Mouse (Mus musculus): ENCODE results near the gene Cdk5rap2. TPM values are rescaled to one million over a fixed set of nuclear protein-coding genes. Genes with fewer than 3 reads are reported as not detected.

The Cdk5rap2 gene
- total RNA-seq (2021), result 10 to 100 TPM in 1 of 2 experiments, 1 to 10 TPM in 1; 8.0 to 11.9 TPM

DNA sequence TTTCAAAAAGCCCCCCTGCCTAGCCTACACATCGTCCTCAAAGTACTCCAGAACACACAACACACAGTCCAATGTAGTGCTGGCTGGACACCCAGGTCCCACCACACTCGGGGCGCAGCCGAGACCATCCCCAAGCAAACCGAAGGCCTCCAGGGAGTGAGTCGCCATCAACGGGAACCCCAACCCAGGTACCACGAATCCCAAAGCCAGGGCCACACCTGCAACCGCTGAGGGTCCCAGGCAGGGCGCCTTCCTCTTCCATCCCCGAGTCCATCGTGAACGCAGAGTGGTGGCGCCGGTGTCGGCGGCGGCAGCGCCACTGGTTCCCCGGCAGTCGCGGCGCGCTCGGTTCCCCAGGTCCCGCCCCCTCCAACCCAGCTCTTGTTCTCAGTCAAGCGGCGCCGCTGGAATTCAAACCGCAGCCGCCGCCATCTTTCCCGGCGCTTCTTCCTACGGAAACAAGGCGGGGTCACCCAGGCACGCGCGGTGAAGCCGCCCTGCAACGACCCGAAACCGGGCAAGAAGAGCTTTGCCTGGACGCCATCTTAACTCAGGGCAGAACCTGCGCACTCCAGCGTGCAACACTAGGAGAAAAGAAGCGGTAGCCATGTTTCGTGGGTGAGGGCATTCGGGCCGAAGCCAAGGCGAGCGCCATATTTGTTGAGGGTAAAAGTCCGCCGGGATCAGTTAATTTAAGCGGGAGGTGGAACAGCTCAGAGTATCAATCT is at the start of gene Cdk5rap2:
Gene Cdk5rap2 (minus strand): TSS at position 450 of the 728 bp plus-strand sequence.
- intact Hi-C loops (cut with DNase I), result loop anchor here (2.0 kb wide), 1 partner anchor 125 kb away; the partner anchor contains the start of gene Megf9
- peak; percentile 97 to 98 for DNase-seq

- intact Hi-C loops (cut with DNase I), result loop anchor here (5.0 kb wide), 1 partner anchor 85 kb away; no protein-coding TSS in a partner anchor
- DNase-seq, result no peak
Observed at GRCm38 (mm10) chr4:70452161-70452560, 41.9 kb upstream of the Cdk5rap2 start.

DNA sequence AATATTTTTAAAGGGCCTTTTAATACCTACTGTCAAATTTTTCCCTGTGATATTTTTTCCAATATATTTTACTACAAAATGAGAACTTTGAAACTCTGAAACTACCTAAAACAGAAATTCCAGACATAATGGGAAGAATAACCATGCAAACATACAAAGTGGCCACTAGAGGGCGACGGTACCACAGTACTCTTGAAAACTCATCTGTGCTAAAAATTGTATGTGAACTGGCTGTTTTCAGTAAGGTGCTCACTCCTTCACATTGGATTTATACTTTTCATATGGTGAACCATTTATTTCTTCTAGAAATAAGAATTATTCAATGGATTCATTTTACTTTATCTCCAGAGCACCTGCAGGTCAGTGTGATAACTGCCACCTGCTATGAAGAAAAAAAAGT is 41.5 kb upstream of the Cdk5rap2 start:
- peak; percentile 44 to 52 for DNase-seq
- intact Hi-C loops (cut with DNase I), result loop anchor here (1.0 to 5.0 kb wide), 3 partner anchors 86 to 150 kb away; no protein-coding TSS in a partner anchor

GRCm38 (mm10) chr4:70449668-70450067 is 39.4 kb upstream of the Cdk5rap2 start:
- intact Hi-C loops (cut with DNase I), result loop anchor here (5.0 kb wide), 1 partner anchor 88 kb away; no protein-coding TSS in a partner anchor
- DNase-seq, result no peak

GRCm38 (mm10) chr4:70446774-70447173 is 36.5 kb upstream of the Cdk5rap2 start:
- DNase-seq, result no peak
- intact Hi-C loops (cut with DNase I), result no loop called here

DNA sequence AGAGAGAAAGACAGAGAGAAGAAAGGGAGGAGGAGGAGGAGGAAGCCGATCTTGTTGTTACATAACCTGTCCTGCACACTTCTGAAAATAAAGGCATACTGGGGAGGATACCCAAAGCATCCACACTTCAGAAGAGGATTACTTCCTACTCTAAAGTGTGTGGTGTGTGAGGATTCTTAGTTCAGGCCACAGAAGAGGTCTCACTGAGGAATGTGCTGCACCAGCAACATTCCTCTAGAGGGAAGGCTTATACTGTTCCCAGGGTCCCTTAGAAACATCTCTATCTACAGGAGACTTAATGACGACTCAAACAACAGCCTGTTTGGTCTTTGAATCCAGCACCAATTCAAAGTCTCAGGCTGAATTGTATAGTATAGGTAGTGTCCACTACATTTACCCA is 10.0 kb upstream of the Cdk5rap2 start:
- intact Hi-C loops (cut with DNase I), result no loop called here
- DNase-seq, result no peak

GRCm38 (mm10) chr4:70412126-70412525 is 1.9 kb upstream of the Cdk5rap2 start:
- intact Hi-C loops (cut with DNase I), result no loop called here
- DNase-seq, result peak; percentile 18 to 32

- no peak for DNase-seq
- intact Hi-C loops (cut with DNase I), result no loop called here
Observed at GRCm38 (mm10) chr4:70409456-70409855, 787 bp downstream of the Cdk5rap2 start.

- DNase-seq, result peak; percentile 36 to 45
- intact Hi-C loops (cut with DNase I), result no loop called here
Observed at GRCm38 (mm10) chr4:70402109-70402819, 8.0 kb downstream of the Cdk5rap2 start.

- DNase-seq, result no peak
- intact Hi-C loops (cut with DNase I), result no loop called here
Observed at GRCm38 (mm10) chr4:70399476-70399875, 10.8 kb downstream of the Cdk5rap2 start.

DNA sequence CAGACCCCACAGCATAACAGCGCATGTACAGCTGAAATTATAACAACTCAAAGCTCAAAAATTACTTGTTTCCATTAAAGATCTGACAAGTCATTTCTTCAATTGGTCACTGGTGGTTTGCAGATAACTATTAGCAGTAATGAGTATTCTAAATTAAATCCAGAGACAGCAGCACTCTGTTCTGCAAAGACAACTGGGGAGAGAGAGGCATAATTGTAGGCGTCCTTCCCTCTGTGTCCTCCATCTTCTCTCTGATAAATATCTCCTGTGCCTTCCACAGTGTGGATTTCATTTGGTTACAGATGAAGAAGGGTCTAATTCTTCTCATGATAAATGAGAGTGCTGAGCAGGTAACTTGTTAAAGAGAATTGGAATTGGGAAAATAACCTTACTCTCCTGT is 11.2 kb downstream of the Cdk5rap2 start:
- intact Hi-C loops (cut with DNase I), result no loop called here
- no peak for DNase-seq

DNA sequence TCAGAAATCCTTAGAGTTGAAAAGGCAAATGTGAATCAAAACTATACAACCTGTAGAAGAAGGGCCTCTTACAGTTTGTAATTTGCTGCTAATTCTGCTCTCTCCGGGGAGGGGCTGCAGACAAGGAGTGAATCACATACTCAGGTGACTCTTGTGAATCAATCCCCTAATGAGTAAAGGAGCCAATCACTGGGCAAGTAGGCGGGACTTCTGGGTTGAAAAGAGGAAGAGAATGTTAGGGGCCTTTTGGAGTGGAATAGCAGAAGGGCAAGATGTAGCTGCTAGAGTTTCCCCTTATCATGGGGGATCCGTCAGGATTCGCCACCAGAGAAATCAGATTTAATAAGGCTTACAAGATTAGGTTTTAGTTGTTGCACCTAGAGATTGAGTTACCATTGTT is 12.2 kb downstream of the Cdk5rap2 start:
- intact Hi-C loops (cut with DNase I), result no loop called here
- DNase-seq, result no peak

DNA sequence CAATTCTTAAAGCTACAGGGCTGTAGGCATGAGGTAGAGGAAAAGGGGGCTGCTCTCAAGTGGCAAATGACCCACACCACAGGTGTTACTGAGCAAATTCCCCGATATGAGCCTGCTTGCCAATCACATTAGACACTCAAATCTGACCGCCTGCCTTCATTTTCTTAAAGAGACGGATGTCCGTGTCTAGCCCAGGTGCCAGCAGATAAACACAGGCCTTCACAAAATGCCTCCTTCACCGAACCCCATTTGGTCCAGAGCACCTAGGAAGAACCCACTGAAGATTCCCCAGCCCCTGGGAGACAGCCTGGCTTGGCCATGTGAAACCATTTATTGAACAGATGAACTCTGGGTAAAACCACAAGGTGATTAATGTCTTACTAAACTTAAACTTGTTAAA is 13.5 kb downstream of the Cdk5rap2 start:
- no peak for DNase-seq
- intact Hi-C loops (cut with DNase I), result no loop called here

DNA sequence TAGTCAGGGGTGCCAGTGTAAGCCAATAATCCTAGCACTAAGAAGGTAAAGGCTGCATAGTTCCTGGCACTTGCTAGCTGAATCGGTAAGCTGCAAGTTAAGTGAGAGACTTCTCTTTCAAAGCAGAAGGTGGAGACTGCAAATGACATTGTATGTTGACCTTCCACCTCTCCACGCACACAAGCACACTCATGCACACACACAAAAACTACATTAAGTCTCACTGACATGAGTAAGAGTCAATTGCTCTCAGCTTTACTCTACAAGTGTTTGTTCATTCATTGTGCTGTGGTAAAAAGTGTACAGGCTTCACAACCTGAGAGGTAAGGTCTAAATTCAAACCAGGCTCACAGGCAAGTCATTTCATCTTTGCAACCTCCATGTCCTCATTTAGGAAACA is 15.5 kb downstream of the Cdk5rap2 start:
- intact Hi-C loops (cut with DNase I), result no loop called here
- no peak for DNase-seq

DNA sequence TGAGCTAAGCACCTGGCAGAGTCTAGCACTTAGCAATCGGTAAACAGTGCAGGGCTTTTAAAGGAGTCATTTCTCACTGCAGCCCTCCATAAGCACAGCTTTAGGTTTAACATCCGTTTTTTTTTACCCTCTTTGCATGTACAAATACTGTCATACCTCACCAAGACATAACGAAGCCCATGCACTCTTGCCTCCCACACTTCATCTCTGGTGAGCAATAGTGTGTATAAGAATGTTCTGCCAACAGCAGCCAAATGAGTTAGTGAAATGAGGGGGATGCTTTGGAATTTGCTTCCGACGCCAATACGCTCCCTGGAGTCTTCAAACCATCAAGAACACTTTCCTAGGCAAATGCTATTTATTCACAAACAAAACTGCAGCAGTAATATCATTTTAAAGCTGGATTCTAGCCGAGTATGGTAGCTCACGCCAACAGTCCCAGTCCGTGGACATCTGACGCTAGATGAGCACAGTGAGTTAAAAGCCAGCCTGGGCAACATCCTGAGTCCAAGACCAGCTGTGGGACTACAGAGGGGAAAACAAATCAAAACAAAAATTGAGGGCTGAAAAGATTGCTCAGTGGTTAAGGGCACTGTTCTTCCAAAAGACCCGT is 18.4 kb downstream of the Cdk5rap2 start:
- peak; percentile 51 to 67 for DNase-seq
- intact Hi-C loops (cut with DNase I), result no loop called here

DNA sequence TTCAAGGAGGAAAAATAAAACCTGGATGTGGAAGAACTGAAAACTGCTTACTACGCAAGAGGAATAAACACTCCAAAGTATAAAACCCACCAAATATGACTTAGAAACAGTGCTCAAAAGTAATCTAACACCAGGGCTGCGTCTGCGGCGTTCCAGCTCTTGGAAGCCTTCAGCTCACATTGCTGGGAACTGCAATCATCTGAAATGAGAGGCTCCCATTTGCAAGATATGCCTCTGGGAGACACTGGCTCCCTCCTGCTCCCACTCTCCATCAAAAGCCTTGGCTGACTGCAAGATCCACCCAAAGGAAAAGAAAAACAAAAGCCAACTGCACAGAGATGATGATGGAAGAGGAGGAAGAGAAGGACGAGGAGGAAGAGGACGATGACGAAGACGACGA is 19.2 kb downstream of the Cdk5rap2 start:
- DNase-seq, result peak; percentile 39 to 45

GRCm38 (mm10) chr4:70386206-70386605 is 24.0 kb downstream of the Cdk5rap2 start:
- no peak for DNase-seq
- intact Hi-C loops (cut with DNase I), result no loop called here

More for the DNA sequence above, 19.2 kb downstream of the Cdk5rap2 start:
- intact Hi-C loops (cut with DNase I), result no loop called here

DNA sequence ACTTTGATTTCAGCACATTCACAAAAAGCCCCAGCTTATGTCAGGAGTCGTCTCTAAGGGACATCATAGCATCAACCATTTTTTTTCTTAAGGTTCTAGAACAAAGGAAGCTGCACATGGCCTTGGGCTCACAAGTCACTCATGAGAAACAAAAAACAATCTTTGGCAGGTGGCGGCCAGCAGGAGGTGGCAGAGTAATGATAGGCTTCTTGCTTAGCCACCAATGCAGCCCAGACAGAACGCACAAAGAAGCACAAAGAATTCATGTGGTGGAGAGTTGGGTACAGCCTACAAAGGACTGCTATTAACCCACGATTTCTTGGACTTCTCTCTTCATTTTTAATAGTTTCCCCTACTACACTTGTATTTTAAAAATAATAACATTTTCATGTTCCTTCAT is 32.9 kb downstream of the Cdk5rap2 start:
- peak in 1 of 2 experiments; percentile 18 for DNase-seq
- intact Hi-C loops (cut with DNase I), result no loop called here

DNA sequence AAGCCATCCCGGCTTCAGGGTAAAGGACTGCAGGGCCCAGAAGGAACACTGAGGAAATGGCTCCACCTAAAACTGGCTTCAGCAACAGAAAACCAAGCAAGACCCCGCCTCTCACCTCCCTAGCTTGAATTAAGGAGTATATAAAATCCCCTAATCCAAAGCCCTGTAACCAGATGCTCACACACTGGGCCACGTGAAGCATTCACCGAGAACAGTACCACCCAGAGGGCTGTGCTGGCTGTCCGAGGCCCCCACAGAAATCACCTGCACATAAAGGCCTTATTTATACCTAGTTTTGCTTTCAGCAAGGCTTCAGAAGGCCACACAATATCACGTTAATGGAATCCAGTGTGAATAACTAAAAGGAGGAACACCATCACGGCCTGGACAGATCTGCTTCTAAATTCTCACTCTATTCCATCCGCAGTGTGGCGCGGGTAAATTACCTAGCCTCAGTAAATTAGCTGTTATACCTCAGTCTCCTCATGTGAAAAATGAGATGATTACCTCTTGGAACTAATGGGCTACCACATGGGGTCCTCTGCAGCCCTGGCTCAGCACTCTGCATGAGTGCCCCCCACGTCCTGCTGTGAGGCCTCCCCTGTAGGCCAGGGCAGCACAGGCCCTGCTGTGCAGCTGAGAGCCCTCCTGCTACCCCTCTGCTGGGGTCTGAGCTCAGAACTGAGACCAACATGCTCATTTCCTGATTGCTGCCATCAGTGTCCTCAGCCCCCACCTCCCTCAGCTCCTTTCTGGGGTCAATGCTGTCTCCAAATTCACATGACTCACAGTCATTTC is 45.0 kb downstream of the Cdk5rap2 start:
- DNase-seq, result no peak
- intact Hi-C loops (cut with DNase I), result no loop called here

DNA sequence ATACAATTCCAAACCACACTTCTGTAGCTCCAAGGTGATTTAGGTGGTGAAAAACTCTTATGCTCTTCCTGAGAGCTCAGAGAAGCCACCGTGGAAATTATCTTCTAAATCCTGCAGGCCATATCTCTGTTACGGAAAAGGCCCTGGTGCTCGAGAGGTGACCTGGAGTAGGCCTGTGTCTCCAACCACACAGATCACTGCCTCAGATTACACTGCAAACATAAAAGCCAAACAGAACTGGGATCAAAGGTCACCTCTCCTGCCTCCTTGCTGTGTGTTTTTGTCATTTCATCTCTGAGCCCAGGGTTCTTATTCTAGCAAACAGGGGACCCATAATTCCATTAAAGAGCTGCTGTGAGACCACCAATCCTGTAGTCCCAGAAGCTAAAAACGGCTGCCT is 48.9 kb downstream of the Cdk5rap2 start:
- no peak for DNase-seq
- intact Hi-C loops (cut with DNase I), result no loop called here

Data from heart, postnatal 10 days (tissue).